Mouse (Mus musculus): ENCODE results near the gene Foxo1. TPM values are rescaled to one million over a fixed set of nuclear protein-coding genes. Genes with fewer than 3 reads are reported as not detected.

Foxo1 gene
- total and polyA plus RNA-seq, 3 experiments, result 0.31 to 2.5 TPM; not detected in 1

- no peak overlapping the region for H3K4me3 ChIP-seq (ENCODE audit: control insufficient read depth in 1 of 2, insufficient read depth in 1 of 2, low read depth in 2 of 2, low read length in 2 of 2)
- H3K9ac ChIP-seq (ENCODE audit: control insufficient read depth, low read depth, low read length, poor library complexity, severe bottlenecking), result no peak overlapping the region
- H3K27me3 ChIP-seq (ENCODE audit: control insufficient read depth in 1 of 2, insufficient read depth in 2 of 2, low read length in 2 of 2), result no peaks in the 10 kb centered on the region; a peak in 1 of 4 replicates
- H3K79me2 ChIP-seq (ENCODE audit: control insufficient read depth, insufficient read depth, low read length, poor library complexity), result no peaks in the 10 kb centered on the region
- no peak overlapping the region for H3K27ac ChIP-seq (ENCODE audit: control insufficient read depth, low read depth, low read length)
- TF ChIP-seq UBTF (IDR thresholded peaks at IDR 0.05; ENCODE audit: borderline replicate concordance, insufficient read depth, low read depth, low read length) (no peak), RCOR1 (IDR thresholded peaks at IDR 0.05; ENCODE audit: low read depth, low read length) (peak; percentile 79), GABPA (IDR thresholded peaks at IDR 0.05; ENCODE audit: low read depth, low read length) (no peak), MYB (IDR thresholded peaks at IDR 0.05; ENCODE audit: low read depth, low read length) (peak; percentile 71), ETS1 (IDR thresholded peaks at IDR 0.05; ENCODE audit: low read depth, low read length) (no peak), EP300 (IDR thresholded peaks at IDR 0.05; ENCODE audit: low read depth in 1 of 2, low read length in 2 of 2) (peak; percentile 84 to 86), MXI1 (IDR thresholded peaks at IDR 0.05; ENCODE audit: low read depth, low read length) (no peak), TAL1 (IDR thresholded peaks at IDR 0.05; ENCODE audit: low read length) (peak; percentile 24), RAD21 (IDR thresholded peaks at IDR 0.05; ENCODE audit: low read depth, low read length) (no peak), TBP (IDR thresholded peaks at IDR 0.05; ENCODE audit: low read depth, low read length) (peak; percentile 55), ELF1 (IDR thresholded peaks at IDR 0.05; ENCODE audit: low read depth, low read length) (no peak), SMC3 (IDR thresholded peaks at IDR 0.05; ENCODE audit: low read depth, low read length) (no peak), GATA1 (IDR thresholded peaks at IDR 0.05; ENCODE audit: low read depth, low read length) (peak; percentile 82), TCF12 (IDR thresholded peaks at IDR 0.05; ENCODE audit: low read depth, low read length) (peak; percentile 83)
- H3K9me3 ChIP-seq (replicated peaks; ENCODE audit: insufficient read depth, low read length), result no peaks in the 10 kb centered on the region
- H3K4me1 ChIP-seq (ENCODE audit: control insufficient read depth in 1 of 2, insufficient read depth in 2 of 2, low read length in 2 of 2), result peaks cover 3 to 16% of the 10 kb centered on the region in 2 experiments; a peak in 3 of 4 replicates
- H3K36me3 ChIP-seq (ENCODE audit: control insufficient read depth in 1 of 2, insufficient read depth in 2 of 2, low read length in 2 of 2), result peaks cover 0 to 6% of the 10 kb centered on the region in 2 experiments; a peak in 2 of 4 replicates
- peak; percentile 55 for DNase-seq (ENCODE audit: low read depth, low spot score)
Measured at GRCm38 (mm10) chr3:52241062-52241461, 27.1 kb upstream of the Foxo1 start.

GRCm38 (mm10) chr3:52242457-52243105, 25.6 kb upstream of the Foxo1 start:
- peak; percentile 78 for DNase-seq (ENCODE audit: low read depth, low spot score)
- Histone ChIP-seq H3K79me2 (ENCODE audit: control insufficient read depth, insufficient read depth, low read length, poor library complexity) (no peaks in the 10 kb centered on the region), H3K9ac (ENCODE audit: control insufficient read depth, low read depth, low read length, poor library complexity, severe bottlenecking) (no peak overlapping the region), H3K4me3 (ENCODE audit: control insufficient read depth in 1 of 2, insufficient read depth in 1 of 2, low read depth in 2 of 2, low read length in 2 of 2) (no peak overlapping the region), H3K27ac (ENCODE audit: control insufficient read depth, low read depth, low read length) (no peak overlapping the region), H3K9me3 (replicated peaks; ENCODE audit: insufficient read depth, low read length) (no peaks in the 10 kb centered on the region), H3K36me3 (ENCODE audit: control insufficient read depth in 1 of 2, insufficient read depth in 2 of 2, low read length in 2 of 2) (peaks cover 0 to 12% of the 10 kb centered on the region in 2 experiments; a peak in 2 of 4 replicates), H3K4me1 (ENCODE audit: control insufficient read depth in 1 of 2, insufficient read depth in 2 of 2, low read length in 2 of 2) (peaks cover 3 to 23% of the 10 kb centered on the region in 2 experiments; a peak in 3 of 4 replicates), H3K27me3 (ENCODE audit: control insufficient read depth in 1 of 2, insufficient read depth in 2 of 2, low read length in 2 of 2) (no peaks in the 10 kb centered on the region)
- TF ChIP-seq CTCF (IDR thresholded peaks at IDR 0.05 in 2 of 3, conservative IDR thresholded peaks at IDR 0.05 in 1 of 3; ENCODE audit: control insufficient read depth in 1 of 3, insufficient read depth in 1 of 3, low read depth in 2 of 3, low read length in 3 of 3, poor library complexity in 1 of 3, severe bottlenecking in 1 of 3) (peak; percentile 65 to 94 (median 76)), KAT2A (conservative IDR thresholded peaks at IDR 0.05; ENCODE audit: low read depth, low read length) (no peak), SMC3 (IDR thresholded peaks at IDR 0.05; ENCODE audit: low read depth, low read length) (peak; percentile 88), ZC3H11A (IDR thresholded peaks at IDR 0.05; ENCODE audit: low read depth, low read length) (peak; percentile 85), POLR2AphosphoS5 (IDR thresholded peaks at IDR 0.05; ENCODE audit: borderline replicate concordance, low read depth, low read length) (no peak), RAD21 (IDR thresholded peaks at IDR 0.05; ENCODE audit: low read depth, low read length) (peak; percentile 97), BHLHE40 (IDR thresholded peaks at IDR 0.05; ENCODE audit: borderline replicate concordance, low read depth, low read length) (no peak), ZMIZ1 (IDR thresholded peaks at IDR 0.05; ENCODE audit: low read depth, low read length) (no peak)
